Mouse (Mus musculus): ENCODE measurements at regions not wholly inside any gene's neighbourhood (a gene's known extent, or its start where the extent isn't known, plus 50 kb on each side); places are given as distances from the start of the nearest gene placed in this dataset.
"Not testable (repeated sequence)": the region's sequence is repeated elsewhere in the genome, so short reads cannot be mapped to it uniquely, and the experiment has no call there.

GRCm38 (mm10) chr1:16904690-16905089 lies 811.6 kb upstream of the 4930444P10Rik start:
- no peak for DNase-seq (ENCODE audit: low read depth, low spot score)

- DNase-seq (ENCODE audit: low read depth, low spot score), result not testable (repeated sequence)
Observed at GRCm38 (mm10) chr1:16868383-16868782, 775.3 kb upstream of the 4930444P10Rik start.

- not testable (repeated sequence) for DNase-seq (ENCODE audit: low read depth, low spot score)
Observed at GRCm38 (mm10) chr1:16867086-16867835, 774.1 kb upstream of the 4930444P10Rik start.

- no peak for DNase-seq (ENCODE audit: low read depth, low spot score)
Observed at GRCm38 (mm10) chr1:16837111-16837510, 744.0 kb upstream of the 4930444P10Rik start.

GRCm38 (mm10) chr1:16824709-16825108 lies 731.6 kb upstream of the 4930444P10Rik start:
- peak; percentile 28 for DNase-seq (ENCODE audit: low read depth, low spot score)

- DNase-seq (ENCODE audit: low read depth, low spot score), result peak; percentile 14
Observed at GRCm38 (mm10) chr1:16824057-16824456, 730.9 kb upstream of the 4930444P10Rik start.

GRCm38 (mm10) chr1:16821186-16821585 lies 728.1 kb upstream of the 4930444P10Rik start:
- no peak for DNase-seq (ENCODE audit: low read depth, low spot score)

GRCm38 (mm10) chr1:16816572-16816971 lies 723.4 kb upstream of the 4930444P10Rik start:
- DNase-seq (ENCODE audit: low read depth, low spot score), result no peak

- no peak for DNase-seq (ENCODE audit: low read depth, low spot score)
Observed at GRCm38 (mm10) chr1:16815731-16816130, 722.6 kb upstream of the 4930444P10Rik start.

- no peak for DNase-seq (ENCODE audit: low read depth, low spot score)
Observed at GRCm38 (mm10) chr1:16809370-16810150, 716.4 kb upstream of the 4930444P10Rik start.

GRCm38 (mm10) chr1:16798292-16798691 lies 705.2 kb upstream of the 4930444P10Rik start:
- DNase-seq (ENCODE audit: low read depth, low spot score), result no peak

GRCm38 (mm10) chr1:16796449-16796848 lies 703.3 kb upstream of the 4930444P10Rik start:
- DNase-seq (ENCODE audit: low read depth, low spot score), result no peak

- DNase-seq (ENCODE audit: low read depth, low spot score), result no peak
Observed at GRCm38 (mm10) chr1:16790733-16791309, 697.7 kb upstream of the 4930444P10Rik start.

GRCm38 (mm10) chr1:16779791-16780190 lies 686.7 kb upstream of the 4930444P10Rik start:
- no peak for DNase-seq (ENCODE audit: low read depth, low spot score)

GRCm38 (mm10) chr1:16760951-16761350 lies 667.8 kb upstream of the 4930444P10Rik start:
- DNase-seq (ENCODE audit: low read depth, low spot score), result no peak
